Mouse (Mus musculus) cerebellum, adult 2 months (tissue): ENCODE data around the gene Jpt2. TPM values are rescaled to one million over a fixed set of nuclear protein-coding genes. Genes with fewer than 3 reads are reported as not detected.
A peak's percentile ranks its signal among the peaks of the same experiment; 100 is the strongest.

ENCODE experiments used
- DNase-seq, 2 experiments: peaks; one replicate each; pipeline ENCODE4 v3.0.0; 2021
- H3K27ac ChIP-seq: fragments of 200-500 bp; 2 replicates; pipeline ENCODE4 v1.5.1; 2012; ENCODE audit warnings: low read length, control low read depth, inconsistent platforms; ENCODE audit not compliant: insufficient read depth
- H3K27me3 ChIP-seq: fragments of 200-500 bp; 2 replicates; pipeline ENCODE4 v1.6.1; 2012; ENCODE audit warnings: inconsistent platforms, mild to moderate bottlenecking, low read length, moderate library complexity; ENCODE audit not compliant: control insufficient read depth, insufficient read depth
- H3K4me1 ChIP-seq: fragments of 200-500 bp; 2 replicates; pipeline ENCODE4 v1.6.1; 2011; ENCODE audit warnings: low read length; ENCODE audit not compliant: control insufficient read depth, insufficient read depth
- H3K4me3 ChIP-seq: fragments of 200-500 bp; replicated peaks from 2 replicates; pipeline ENCODE3; 2011; ENCODE audit warnings: mild to moderate bottlenecking, low read depth, low read length, control low read depth; ENCODE audit not compliant: insufficient read depth
- CTCF ChIP-seq: fragments of 200-500 bp; IDR thresholded peaks from 2 replicates; pipeline ENCODE4 v1.5.1; 2011; ENCODE audit warnings: low read depth, mild to moderate bottlenecking, control low read depth, low read length, moderate library complexity, borderline replicate concordance; ENCODE audit not compliant: insufficient read depth
- POLR2A ChIP-seq: fragments of 200-500 bp; IDR thresholded peaks from 2 replicates; pipeline ENCODE4 v1.6.1; 2011; ENCODE audit warnings: low read length, control low read depth, borderline replicate concordance; ENCODE audit not compliant: insufficient read depth
- WGBS: fragments of 180-500 bp; shearing (Covaris S2); methylation state at CpG from one replicate; pipeline ENCODE4 v1.1.7; 2018; 5-methylcytosine and 5-hydroxymethylcytosine counted together
- polyA plus RNA-seq: library from polyadenylated mRNA; depleted of rRNA; stranded (reverse); fragments of >200 nt; gene quantifications from 2 replicates; pipeline ENCODE4 v1.2.3, GENCODE M21; 2012; rRNA removed

Jpt2 gene
- polyA plus RNA-seq, 1 experiment = 10.6 TPM

DNA sequence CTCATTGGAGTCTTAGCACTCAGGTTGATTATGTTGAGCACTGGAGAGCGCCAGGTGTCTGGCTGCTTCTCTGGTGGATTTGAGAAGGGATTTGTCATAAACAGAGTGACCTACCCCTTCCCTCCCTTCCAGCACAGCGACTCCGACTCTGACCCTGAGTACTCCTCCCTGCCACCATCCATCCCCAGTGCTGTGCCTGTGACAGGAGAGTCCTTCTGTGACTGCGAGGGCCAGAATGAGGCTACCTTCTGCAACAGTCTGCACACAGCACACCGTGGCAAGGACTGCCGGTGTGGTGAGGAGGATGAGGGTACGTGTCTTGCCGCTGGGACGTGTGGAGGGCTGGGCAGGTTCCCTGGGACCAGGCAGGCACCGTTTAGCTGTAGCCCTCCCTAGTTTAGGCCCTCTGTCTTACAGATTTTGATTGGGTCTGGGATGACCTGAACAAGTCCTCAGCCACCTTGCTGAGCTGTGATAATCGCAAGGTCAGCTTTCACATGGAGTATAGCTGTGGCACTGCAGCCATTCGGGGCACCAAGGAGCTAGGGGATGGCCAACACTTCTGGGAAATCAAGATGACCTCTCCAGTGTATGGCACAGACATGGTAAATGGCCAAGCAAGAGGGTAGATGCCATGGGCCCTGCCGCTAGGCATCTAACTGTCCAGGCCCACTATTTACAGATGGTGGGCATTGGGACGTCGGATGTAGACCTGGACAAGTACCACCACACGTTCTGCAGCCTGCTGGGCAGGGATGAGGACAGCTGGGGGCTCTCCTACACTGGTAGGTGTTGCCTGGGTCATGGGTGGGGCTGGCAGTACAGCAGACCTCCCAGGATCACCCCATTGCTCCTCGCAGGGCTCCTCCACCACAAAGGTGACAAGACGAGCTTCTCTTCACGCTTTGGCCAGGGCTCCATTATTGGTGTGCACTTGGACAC lies 70.1 kb downstream of the Jpt2 start:
- Histone ChIP-seq H3K4me3 (no peak overlapping the region), H3K27me3 (no peaks in the 10 kb centered on the region), H3K27ac (peak overlapping the region; percentile 65; the same call in 1 of the 2 replicates), H3K4me1 (peaks cover 53% of the 10 kb centered on the region)
- WGBS = 72% methylated on average over 19 of the region's 19 CpGs
- TF ChIP-seq POLR2A (0 out of 2 replicates have a peak, but pooled peaks have one; percentile 18), CTCF (no peak; the same call in 1 of the 2 replicates)
- DNase-seq = peak in 1 of 2 experiments; percentile 25

- DNase-seq = peak in 1 of 2 experiments; percentile 22
- H3K4me1 ChIP-seq = peaks cover 56% of the 10 kb centered on the region
- no peak overlapping the region; the same call in 1 of the 2 replicates for H3K27ac ChIP-seq
- WGBS = 66% methylated on average over 3 of the region's 3 CpGs
- H3K27me3 ChIP-seq = no peaks in the 10 kb centered on the region
- no peak overlapping the region for H3K4me3 ChIP-seq
- TF ChIP-seq CTCF (0 out of 2 replicates have a peak, but pooled peaks have one; percentile 1), POLR2A (no peak)
Measured at GRCm38 (mm10) chr17:24888862-24889261, 71.6 kb downstream of the Jpt2 start.

Other genes starting within 250 kb of the Jpt2 start
- gene Rnf151, start 242.6 kb downstream of the Jpt2 start, polyA plus RNA-seq = 0.18 and 0.57 TPM in 2 replicates
- 577 and 621 TPM in 2 replicates for gene Rps2, start 242.6 kb downstream of the Jpt2 start, polyA plus RNA-seq
- gene Ndufb10, start 236.2 kb downstream of the Jpt2 start, polyA plus RNA-seq = 548 and 613 TPM in 2 replicates
- 0.67 and 0.70 TPM in 2 replicates for gene Rpl3l, start 232.9 kb downstream of the Jpt2 start, polyA plus RNA-seq
- 63.3 and 66.8 TPM in 2 replicates for gene Msrb1, start 224.0 kb downstream of the Jpt2 start, polyA plus RNA-seq
- gene Hs3st6, start 207.7 kb downstream of the Jpt2 start, polyA plus RNA-seq = 0.80 and 1.0 TPM in 2 replicates
- gene Meiob, start 156.4 kb downstream of the Jpt2 start, polyA plus RNA-seq = not detected in 2 replicates
- 195 and 209 TPM in 2 replicates for gene Hagh, start 120.5 kb downstream of the Jpt2 start, polyA plus RNA-seq
- 31.1 and 33.4 TPM in 2 replicates for gene Fahd1, start 110.3 kb downstream of the Jpt2 start, polyA plus RNA-seq
- gene Igfals, start 94.7 kb downstream of the Jpt2 start, polyA plus RNA-seq = 0.11 and 0.27 TPM in 2 replicates
- gene Nubp2, start 74.3 kb downstream of the Jpt2 start, polyA plus RNA-seq = 36.4 and 39.0 TPM in 2 replicates
- gene Spsb3, start 74.0 kb downstream of the Jpt2 start, polyA plus RNA-seq = 124 and 138 TPM in 2 replicates
- gene Eme2, start 65.6 kb downstream of the Jpt2 start, polyA plus RNA-seq = 57.3 and 62.7 TPM in 2 replicates
- gene Mrps34, start 65.6 kb downstream of the Jpt2 start, polyA plus RNA-seq = 147 and 149 TPM in 2 replicates
- gene Nme3, start 64.2 kb downstream of the Jpt2 start, polyA plus RNA-seq = 99.0 and 109 TPM in 2 replicates
- 358 and 363 TPM in 2 replicates for gene Mapk8ip3, start 23.7 kb downstream of the Jpt2 start, polyA plus RNA-seq
- gene Cramp1l, start 55.1 kb upstream of the Jpt2 start, polyA plus RNA-seq = 19.8 and 21.3 TPM in 2 replicates
- gene Ift140, start 55.4 kb upstream of the Jpt2 start, polyA plus RNA-seq = 18.0 and 19.2 TPM in 2 replicates
- gene Tmem204, start 122.9 kb upstream of the Jpt2 start, polyA plus RNA-seq = 20.4 and 22.8 TPM in 2 replicates
- gene Telo2, start 155.3 kb upstream of the Jpt2 start, polyA plus RNA-seq = 39.5 and 43.7 TPM in 2 replicates
- gene Ptx4, start 160.1 kb upstream of the Jpt2 start, polyA plus RNA-seq = 0.11 TPM in 1 of 2 replicates, not detected in the other
- gene Clcn7, start 172.7 kb upstream of the Jpt2 start, polyA plus RNA-seq = 50.3 and 52.7 TPM in 2 replicates
- 0.06 and 0.10 TPM in 2 replicates for gene Ccdc154, start 201.8 kb upstream of the Jpt2 start, polyA plus RNA-seq
- gene Gm38655, start 214.8 kb upstream of the Jpt2 start, polyA plus RNA-seq = not detected in 2 replicates
- 23.4 and 25.2 TPM in 2 replicates for gene BC003965, start 223.9 kb upstream of the Jpt2 start, polyA plus RNA-seq
- 56.2 and 57.4 TPM in 2 replicates for gene Unkl, start 227.7 kb upstream of the Jpt2 start, polyA plus RNA-seq